Mouse (Mus musculus) liver, embryonic 11.5 days (tissue): ENCODE data around the gene Ms4a13. TPM values are rescaled to one million over a fixed set of nuclear protein-coding genes. Genes with fewer than 3 reads are reported as not detected.
"Not testable (repeated sequence)": the region's sequence is repeated elsewhere in the genome, so short reads cannot be mapped to it uniquely, and the experiment has no call there.

Source experiments
- ATAC-seq: fragments of 200-750 bp; cut with Nextera tagmentation; replicated peaks from 2 replicates; pipeline ENCODE4 v1.8.0; 2017; ENCODE audit warnings: moderate number of reproducible peaks, mild to moderate bottlenecking, moderate TSS enrichment, moderate library complexity; ENCODE audit not compliant: low FRiP score
- DNase-seq: peaks from one replicate; pipeline ENCODE4 v3.0.0-alpha.2; 2017; ENCODE audit warnings: low spot score
- H3K27ac ChIP-seq: fragments of 300-500 bp; sonication (generic); 2 replicates; pipeline ENCODE4 v1.5.1; 2014; ENCODE audit warnings: mild to moderate bottlenecking, low read depth, low read length, control low read depth
- H3K27me3 ChIP-seq: fragments of 300-500 bp; sonication (generic); replicated peaks from 2 replicates; pipeline ENCODE4 v1.6.1; 2014; ENCODE audit warnings: low read length, mixed read lengths; ENCODE audit not compliant: control insufficient read depth, insufficient read depth
- H3K36me3 ChIP-seq: fragments of 300-500 bp; sonication (generic); 2 replicates; pipeline ENCODE4 v1.6.1; 2014; ENCODE audit warnings: mild to moderate bottlenecking, low read length, moderate library complexity, mixed read lengths; ENCODE audit not compliant: control insufficient read depth, insufficient read depth
- H3K4me1 ChIP-seq: fragments of 300-500 bp; sonication (generic); replicated peaks from 2 replicates; pipeline ENCODE4 v1.6.1; 2014; ENCODE audit warnings: low read length, mixed read lengths; ENCODE audit not compliant: control insufficient read depth, insufficient read depth
- H3K4me2 ChIP-seq: fragments of 300-500 bp; sonication (generic); 2 replicates; pipeline ENCODE4 v1.6.1; 2014; ENCODE audit warnings: mild to moderate bottlenecking, control low read depth, moderate library complexity
- H3K4me3 ChIP-seq: fragments of 300-500 bp; sonication (generic); 2 replicates; pipeline ENCODE4 v1.5.1; 2014; ENCODE audit warnings: low read depth, low read length, control low read depth
- H3K9ac ChIP-seq: fragments of 300-500 bp; sonication (generic); 2 replicates; pipeline ENCODE4 v1.6.1; 2014; ENCODE audit warnings: low read depth, low read length, control low read depth
- H3K9me3 ChIP-seq: fragments of 300-500 bp; sonication (generic); 2 replicates; pipeline ENCODE4 v1.6.1; 2016; ENCODE audit warnings: low read length, inconsistent platforms, mixed read lengths; ENCODE audit not compliant: control insufficient read depth
- WGBS: fragments of 180-500 bp; shearing (Covaris S2); extraction: QIAGEN DNeasy Blood & Tissue Kit; methylation state at CpG from one replicate; pipeline ENCODE4 v1.1.7; 2014; 5-methylcytosine and 5-hydroxymethylcytosine counted together
- polyA plus RNA-seq: library from polyadenylated mRNA; unstranded; fragments of >200 nt; fragmentation: Nextera tagmentation; extraction: Ambion mirVana; gene quantifications from 2 replicates; pipeline ENCODE4 v1.2.1, GENCODE M21; 2014

The Ms4a13 gene
- polyA plus RNA-seq, 1 experiment from 2014 or later: not detected

GRCm38 (mm10) chr19:11177464-11177863 lies 19.1 kb downstream of the Ms4a13 start:
- DNase-seq (no peak), ATAC-seq (no peak)
- Histone ChIP-seq H3K9ac (no peak overlapping the region), H3K27me3 (no peaks in the 10 kb centered on the region), H3K9me3 (no peaks in the 10 kb centered on the region), H3K4me3 (no peak overlapping the region), H3K27ac (no peak overlapping the region), H3K4me1 (no peaks in the 10 kb centered on the region), H3K36me3 (no peaks in the 10 kb centered on the region), H3K4me2 (no peak overlapping the region)
- 59% methylated on average over 2 of the region's 2 CpGs for WGBS

GRCm38 (mm10) chr19:11165172-11165571 lies 31.4 kb downstream of the Ms4a13 start, which contains the start of gene 1700025F22Rik:
Gene 1700025F22Rik, minus strand, starts transcription at chr19:11165320.
- Histone ChIP-seq H3K9ac (no peak within 1 kb of the TSS), H3K4me3 (no peak within 1 kb of the TSS), H3K27me3 (no peaks in the 10 kb centered on the region), H3K9me3 (no peaks in the 10 kb centered on the region), H3K27ac (no peak within 1 kb of the TSS), H3K4me2 (no peak within 1 kb of the TSS), H3K36me3 (no peaks in the 10 kb centered on the region), H3K4me1 (no peaks in the 10 kb centered on the region)
- 28% methylated on average over 10 of the region's 10 CpGs for WGBS
- DNase-seq (no peak), ATAC-seq (no peak)

- 76% methylated on average over 6 of the region's 6 CpGs for WGBS
- not testable (repeated sequence) for ATAC-seq
Measured at GRCm38 (mm10) chr19:11157890-11158289, 38.6 kb downstream of the Ms4a13 start.

GRCm38 (mm10) chr19:11135336-11135735 lies 61.2 kb downstream of the Ms4a13 start:
- no peak overlapping the region for H3K9ac ChIP-seq
- H3K4me3 ChIP-seq: no peak overlapping the region
- no peaks in the 10 kb centered on the region for H3K9me3 ChIP-seq
- H3K27ac ChIP-seq: no peak overlapping the region
- DNase-seq (no peak), ATAC-seq (no peak)
- no peaks in the 10 kb centered on the region for H3K36me3 ChIP-seq
- H3K4me1 ChIP-seq: no peaks in the 10 kb centered on the region
- H3K4me2 ChIP-seq: no peak overlapping the region
- WGBS: 54% methylated on average over 4 of the region's 4 CpGs
- H3K27me3 ChIP-seq: no peaks in the 10 kb centered on the region

More at GRCm38 (mm10) chr19:11157890-11158289, 38.6 kb downstream of the Ms4a13 start:
- H3K4me3 ChIP-seq, H3K27me3 ChIP-seq, H3K27ac ChIP-seq, H3K4me1 ChIP-seq, H3K9ac ChIP-seq, H3K4me2 ChIP-seq, H3K36me3 ChIP-seq, DNase-seq, H3K9me3 ChIP-seq: not testable (repeated sequence)

GRCm38 (mm10) chr19:11134852-11135251 lies 61.7 kb downstream of the Ms4a13 start:
- Histone ChIP-seq H3K36me3 (no peaks in the 10 kb centered on the region), H3K4me1 (no peaks in the 10 kb centered on the region), H3K9me3 (no peaks in the 10 kb centered on the region), H3K9ac (no peak overlapping the region), H3K27me3 (no peaks in the 10 kb centered on the region), H3K4me3 (no peak overlapping the region), H3K27ac (no peak overlapping the region), H3K4me2 (no peak overlapping the region)
- DNase-seq (no peak), ATAC-seq (no peak)
- WGBS: 76% methylated on average over 2 of the region's 2 CpGs

- 69% methylated on average over 8 of the region's 8 CpGs for WGBS
- not testable (repeated sequence) for H3K27me3 ChIP-seq, H3K9me3 ChIP-seq, H3K9ac ChIP-seq, ATAC-seq, H3K4me3 ChIP-seq, H3K36me3 ChIP-seq, H3K4me2 ChIP-seq, DNase-seq, H3K27ac ChIP-seq, H3K4me1 ChIP-seq
Measured at GRCm38 (mm10) chr19:11130776-11131175, 65.8 kb downstream of the Ms4a13 start, which contains the start of gene 1700017D01Rik. Gene 1700017D01Rik, minus strand, starts transcription at chr19:11130876.

- H3K4me3 ChIP-seq: no peak overlapping the region
- 83% methylated on average over 1 of the region's 1 CpGs for WGBS
- DNase-seq: no peak
- H3K36me3 ChIP-seq: no peaks in the 10 kb centered on the region
- no peak overlapping the region for H3K9ac ChIP-seq
- H3K9me3 ChIP-seq: no peaks in the 10 kb centered on the region
- H3K27ac ChIP-seq: no peak overlapping the region
- ATAC-seq: no peak
- H3K27me3 ChIP-seq: no peaks in the 10 kb centered on the region
- no peak overlapping the region for H3K4me2 ChIP-seq
- H3K4me1 ChIP-seq: no peaks in the 10 kb centered on the region
Measured at GRCm38 (mm10) chr19:11129702-11130101, 66.8 kb downstream of the Ms4a13 start.

- DNase-seq: peak; percentile 57
- not testable (repeated sequence) for H3K27me3 ChIP-seq, H3K4me1 ChIP-seq, H3K36me3 ChIP-seq, H3K27ac ChIP-seq, H3K9me3 ChIP-seq, H3K9ac ChIP-seq
- WGBS: 4% methylated on average over 11 of the region's 38 CpGs
- ATAC-seq: peak; percentile 97
- H3K4me2 ChIP-seq: peak overlapping the region; percentile 50
- peak overlapping the region; percentile 35 for H3K4me3 ChIP-seq
Measured at GRCm38 (mm10) chr19:11121016-11121420, 75.5 kb downstream of the Ms4a13 start.
